Mouse (Mus musculus): Measurements from ENCODE around the gene Ano1.

Ano1 gene

GRCm38 (mm10) chr7:144696764-144697704 is 54.7 kb downstream of the Ano1 start:
- DNase-seq: no peak

GRCm38 (mm10) chr7:144689855-144690254 is 61.9 kb downstream of the Ano1 start:
- DNase-seq: no peak

- no peak for DNase-seq
These were observed 62.6 kb downstream of the Ano1 start for GRCm38 (mm10) chr7:144689136-144689535.

GRCm38 (mm10) chr7:144687663-144688381 is 64.0 kb downstream of the Ano1 start:
- no peak for DNase-seq

GRCm38 (mm10) chr7:144684947-144685346 is 66.8 kb downstream of the Ano1 start:
- DNase-seq: no peak

GRCm38 (mm10) chr7:144684467-144684866 is 67.3 kb downstream of the Ano1 start:
- no peak for DNase-seq

- DNase-seq: no peak
These were observed 71.7 kb downstream of the Ano1 start for GRCm38 (mm10) chr7:144680096-144680495.

GRCm38 (mm10) chr7:144678241-144679030 is 73.3 kb downstream of the Ano1 start:
- DNase-seq: no peak

GRCm38 (mm10) chr7:144677341-144678086 is 74.3 kb downstream of the Ano1 start:
- no peak for DNase-seq

- no peak for DNase-seq
These were observed 76.1 kb downstream of the Ano1 start for GRCm38 (mm10) chr7:144675632-144676031.

GRCm38 (mm10) chr7:144669895-144670294 is 81.9 kb downstream of the Ano1 start:
- no peak for DNase-seq

- DNase-seq: no peak
These were observed 83.0 kb downstream of the Ano1 start for GRCm38 (mm10) chr7:144668603-144669278.

GRCm38 (mm10) chr7:144667091-144667490 is 84.7 kb downstream of the Ano1 start:
- DNase-seq: no peak

- no peak for DNase-seq
These were observed 86.2 kb downstream of the Ano1 start for GRCm38 (mm10) chr7:144665585-144665984.

GRCm38 (mm10) chr7:144663566-144663965 is 88.2 kb downstream of the Ano1 start:
- DNase-seq: no peak

GRCm38 (mm10) chr7:144656261-144656967 is 95.4 kb downstream of the Ano1 start:
- DNase-seq: no peak

GRCm38 (mm10) chr7:144653681-144654425 is 97.9 kb downstream of the Ano1 start:
- peak; percentile 10 for DNase-seq

GRCm38 (mm10) chr7:144647547-144647946 is 104.2 kb downstream of the Ano1 start:
- no peak for DNase-seq

- DNase-seq: no peak
These were observed 111.0 kb downstream of the Ano1 start for GRCm38 (mm10) chr7:144640817-144641216.

- no peak for DNase-seq
These were observed 115.8 kb downstream of the Ano1 start for GRCm38 (mm10) chr7:144636000-144636399.
